Mouse (Mus musculus) C2C12 (cell line): ENCODE results near the gene Nqo1.

Experiments
- CEBPB ChIP-seq: IDR thresholded peaks from one replicate; pipeline ENCODE4 v1.6.1; 2011; ENCODE audit warnings: low read depth, mild to moderate bottlenecking, control low read depth, moderate library complexity
- CTCF ChIP-seq: IDR thresholded peaks from one replicate; pipeline ENCODE4 v1.5.1; 2011; ENCODE audit not compliant: control insufficient read depth, insufficient read depth, insufficient read length
- MAX ChIP-seq: IDR thresholded peaks from one replicate; pipeline ENCODE4 v1.6.1; 2011; ENCODE audit warnings: mild to moderate bottlenecking, control low read depth
- MYOD1 ChIP-seq: IDR thresholded peaks from one replicate; pipeline ENCODE4 v1.6.1; 2011; ENCODE audit warnings: low read depth; ENCODE audit not compliant: control insufficient read depth, insufficient read length
- USF1 ChIP-seq: IDR thresholded peaks from one replicate; pipeline ENCODE4 v1.6.1; 2011; ENCODE audit warnings: low read depth, mild to moderate bottlenecking, control low read depth, moderate library complexity

DNA sequence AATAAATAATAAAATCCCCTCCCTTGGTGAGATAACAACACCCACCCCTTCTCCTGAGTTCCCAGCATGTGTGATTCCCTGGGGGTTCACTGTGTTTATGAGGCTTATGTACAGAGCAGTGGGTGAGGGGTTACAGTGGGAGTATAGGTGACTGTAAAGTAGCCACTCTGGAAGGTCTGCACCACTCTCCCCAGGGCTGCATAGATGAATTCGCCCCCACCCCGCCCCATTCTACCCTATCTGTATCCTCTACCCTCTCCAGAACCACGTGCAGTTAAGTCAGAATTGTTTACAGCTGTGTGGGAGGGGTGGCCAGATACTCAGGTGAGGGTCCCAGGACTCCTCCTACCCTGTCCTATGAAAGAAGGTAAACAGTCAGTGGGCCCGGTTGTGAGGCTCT lies 20.1 kb downstream of the Nqo1 start:
- TF ChIP-seq CTCF (no peak), MAX (no peak), USF1 (no peak), CEBPB (no peak), MYOD1 (no peak)
